Mouse (Mus musculus) forebrain, embryonic 11.5 days (tissue): ENCODE measurements around the gene Cib2. TPM values are rescaled to one million over a fixed set of nuclear protein-coding genes. Genes with fewer than 3 reads are reported as not detected.
A peak's percentile ranks its signal among the peaks of the same experiment; 100 is the strongest.
"Not testable (repeated sequence)": the region's sequence is repeated elsewhere in the genome, so short reads cannot be mapped to it uniquely, and the experiment has no call there.

Source experiments
- ATAC-seq: fragments of 200-750 bp; cut with Nextera tagmentation; replicated peaks from 2 replicates; pipeline ENCODE4 v1.8.0; 2017; ENCODE audit warnings: moderate TSS enrichment; ENCODE audit not compliant: low FRiP score
- DNase-seq: peaks from one replicate; pipeline ENCODE4 v3.0.0-alpha.2; 2017; ENCODE audit warnings: low spot score
- H3K27ac ChIP-seq: fragments of 300-500 bp; sonication (generic); 2 replicates; pipeline ENCODE4 v1.5.1; 2014; ENCODE audit warnings: low read depth, low read length
- H3K27me3 ChIP-seq: fragments of 300-500 bp; sonication (generic); 2 replicates; pipeline ENCODE4 v1.6.1; 2014; ENCODE audit warnings: mild to moderate bottlenecking, low read length, mixed read lengths; ENCODE audit not compliant: control insufficient read depth, insufficient read depth
- H3K36me3 ChIP-seq: fragments of 300-500 bp; sonication (generic); 2 replicates; pipeline ENCODE4 v1.6.1; 2014; ENCODE audit warnings: mild to moderate bottlenecking, low read length, moderate library complexity, mixed read lengths; ENCODE audit not compliant: control insufficient read depth, insufficient read depth
- H3K4me1 ChIP-seq: fragments of 300-500 bp; sonication (generic); replicated peaks from 2 replicates; pipeline ENCODE4 v1.6.1; 2014; ENCODE audit warnings: low read length, mixed read lengths; ENCODE audit not compliant: control insufficient read depth, insufficient read depth
- H3K4me2 ChIP-seq: fragments of 300-500 bp; sonication (generic); 2 replicates; pipeline ENCODE4 v1.6.1; 2014; ENCODE audit warnings: low read depth, mild to moderate bottlenecking, low read length, moderate library complexity, mixed read lengths; ENCODE audit not compliant: severe bottlenecking
- H3K4me3 ChIP-seq: fragments of 300-500 bp; sonication (generic); 2 replicates; pipeline ENCODE4 v1.5.1; 2014; ENCODE audit warnings: low read depth, low read length
- H3K9ac ChIP-seq: fragments of 300-500 bp; sonication (generic); 2 replicates; pipeline ENCODE4 v1.6.1; 2014; ENCODE audit warnings: low read length
- H3K9me3 ChIP-seq: fragments of 300-500 bp; sonication (generic); 2 replicates; pipeline ENCODE4 v1.6.1; 2016; ENCODE audit warnings: low read length, mixed read lengths; ENCODE audit not compliant: control insufficient read depth
- WGBS: fragments of 180-500 bp; shearing (Covaris S2); extraction: QIAGEN DNeasy Blood & Tissue Kit; methylation state at CpG from one replicate; pipeline ENCODE4 v1.1.7; 2014; 5-methylcytosine and 5-hydroxymethylcytosine counted together
- polyA plus RNA-seq: library from polyadenylated mRNA; unstranded; fragments of >200 nt; fragmentation: Nextera tagmentation; extraction: Ambion mirVana; gene quantifications from 2 replicates; pipeline ENCODE4 v1.2.1, GENCODE M21; 2014

Cib2 gene
- polyA plus RNA-seq, result 15.8 and 15.9 TPM in 2 replicates

DNA sequence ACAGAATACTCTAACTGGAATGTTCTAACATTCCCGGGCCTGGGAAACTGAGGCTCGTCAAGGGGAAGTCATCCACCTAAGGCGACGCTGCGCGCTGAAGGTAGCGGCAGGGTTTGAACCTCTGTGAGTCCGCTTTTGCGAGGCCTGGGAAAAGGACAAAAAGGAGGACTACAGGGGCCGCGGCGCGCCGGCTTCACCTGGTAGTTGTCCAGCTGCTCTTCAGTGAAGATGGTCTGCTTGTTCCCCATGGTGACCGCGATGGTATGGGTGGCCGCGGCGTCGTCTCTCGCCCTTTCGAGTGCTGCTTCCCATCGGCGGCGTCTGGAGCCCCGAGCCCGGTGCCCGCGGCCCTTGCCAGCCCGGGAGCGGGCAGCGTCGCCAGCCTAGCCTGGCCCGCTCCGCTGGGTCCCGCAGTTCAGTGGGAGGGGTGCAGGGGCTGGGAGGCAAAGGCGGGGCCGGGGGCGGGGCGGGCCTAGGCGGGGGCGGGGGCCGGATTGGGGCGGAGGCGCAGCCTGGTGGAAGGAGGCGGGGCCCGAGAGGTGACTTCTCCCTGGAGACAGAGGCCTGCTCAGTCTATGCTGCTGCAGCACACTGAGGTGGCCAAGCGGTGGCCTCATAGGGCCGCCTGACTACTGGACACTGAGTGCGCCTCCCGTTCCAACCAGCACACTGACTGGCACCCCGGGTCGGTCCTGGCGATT lies at the start of gene Cib2:
Gene Cib2 (minus strand): TSS at position 448 of the 701 bp plus-strand sequence.
- peak; percentile 97 for ATAC-seq
- H3K27me3 ChIP-seq, result no peaks in the 10 kb centered on the region
- 2% methylated on average over 50 of the region's 54 CpGs for WGBS
- no peaks in the 10 kb centered on the region for H3K9me3 ChIP-seq
- peak within 1 kb of the TSS; percentile 63 for H3K9ac ChIP-seq
- H3K4me1 ChIP-seq, result 0 out of 2 replicates have a peak, but pooled peaks cover 3% of the 10 kb centered on the region
- peak within 1 kb of the TSS; percentile 45 for H3K4me3 ChIP-seq
- DNase-seq, result peak; percentile 93
- peak within 1 kb of the TSS; percentile 85 for H3K4me2 ChIP-seq
- H3K36me3 ChIP-seq, result no peaks in the 10 kb centered on the region
- H3K27ac ChIP-seq, result no peak within 1 kb of the TSS

DNA sequence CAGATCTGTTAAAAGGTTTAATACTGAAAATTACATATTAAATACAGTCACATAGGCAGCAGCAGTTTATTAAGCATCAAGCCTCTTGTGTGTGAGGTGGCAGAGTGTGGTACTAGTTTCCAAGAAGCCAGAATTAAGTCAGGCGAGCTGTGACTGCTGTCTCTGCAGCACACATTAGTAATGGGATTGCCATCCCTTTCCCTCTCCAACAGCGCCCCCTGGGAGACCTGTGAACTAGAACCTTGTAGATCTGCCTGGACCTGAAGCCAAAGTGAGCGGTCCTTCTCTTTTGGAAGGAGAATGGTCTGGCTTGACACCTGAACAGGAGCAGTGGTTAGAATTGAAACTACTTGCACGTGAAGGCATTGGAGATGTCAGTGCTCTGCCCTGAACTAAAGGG lies 44.9 kb upstream of the Cib2 start:
- H3K36me3 ChIP-seq, result no peaks in the 10 kb centered on the region; the same call in 1 of the 2 replicates
- no peak overlapping the region for H3K4me2 ChIP-seq
- H3K9me3 ChIP-seq, result no peaks in the 10 kb centered on the region
- no peaks in the 10 kb centered on the region for H3K27me3 ChIP-seq
- ATAC-seq (no peak), DNase-seq (peak; percentile 69)
- no peak overlapping the region for H3K9ac ChIP-seq
- no peaks in the 10 kb centered on the region for H3K4me1 ChIP-seq
- H3K27ac ChIP-seq, result no peak overlapping the region
- WGBS, result 60% methylated on average over 4 of the region's 4 CpGs
- H3K4me3 ChIP-seq, result no peak overlapping the region

DNA sequence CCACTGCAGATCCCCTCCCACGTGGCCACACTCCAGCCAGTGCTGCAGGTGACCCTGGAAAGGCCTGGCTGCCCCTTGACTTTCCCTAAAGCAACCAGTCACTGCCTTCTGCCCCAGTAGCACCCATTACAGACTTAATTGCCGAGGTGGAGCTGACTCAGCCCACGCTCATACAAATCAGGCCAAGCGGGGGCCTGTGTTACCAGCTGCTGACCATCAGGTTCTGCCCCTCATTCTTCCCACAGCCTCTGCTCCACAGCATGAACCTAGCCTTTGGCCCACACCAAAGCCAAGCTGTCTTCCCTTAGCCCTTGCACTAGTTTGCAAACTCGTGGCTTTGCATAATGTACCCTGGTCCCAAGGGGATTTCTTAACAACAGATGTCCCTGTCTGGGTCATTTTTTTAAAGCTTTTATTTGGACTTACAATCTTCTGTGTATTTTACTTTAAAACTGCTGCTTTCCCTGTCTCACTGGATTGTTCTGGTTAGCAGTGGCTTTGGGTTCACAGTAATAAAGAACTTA lies 44.2 kb upstream of the Cib2 start:
- no peak overlapping the region for H3K27ac ChIP-seq
- no peak overlapping the region for H3K4me2 ChIP-seq
- no peaks in the 10 kb centered on the region for H3K27me3 ChIP-seq
- no peak for DNase-seq
- H3K4me3 ChIP-seq, result no peak overlapping the region
- no peak overlapping the region for H3K9ac ChIP-seq
- H3K36me3 ChIP-seq, result no peaks in the 10 kb centered on the region; the same call in 1 of the 2 replicates
- H3K9me3 ChIP-seq, result no peaks in the 10 kb centered on the region
- no peaks in the 10 kb centered on the region for H3K4me1 ChIP-seq
- whole genome bisulfite sequencing, result 88% methylated on average over 5 of the region's 5 CpGs
- ATAC-seq, result no peak

DNA sequence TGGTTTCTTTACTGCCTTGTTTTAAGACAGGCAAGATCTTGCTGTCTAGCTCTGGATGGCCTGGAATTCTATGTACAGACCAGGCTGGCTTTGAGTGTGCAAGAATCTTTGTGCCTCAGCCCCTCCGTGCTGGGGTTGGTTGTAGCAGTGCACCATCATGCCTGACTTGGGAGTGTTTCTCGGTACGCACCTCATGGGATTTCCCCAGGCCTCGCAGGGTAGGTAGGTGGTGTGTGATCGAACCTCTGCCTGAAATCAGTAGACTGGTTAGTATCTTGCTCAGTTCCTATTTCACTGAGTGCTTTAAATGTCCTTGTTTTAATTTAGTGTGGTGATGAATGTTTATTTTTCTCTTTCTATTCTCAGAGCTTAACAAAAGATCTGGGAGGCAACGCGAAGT lies 42.9 kb upstream of the Cib2 start:
- Histone ChIP-seq H3K9ac (no peak overlapping the region), H3K36me3 (no peaks in the 10 kb centered on the region; the same call in 1 of the 2 replicates), H3K9me3 (no peaks in the 10 kb centered on the region), H3K4me2 (no peak overlapping the region), H3K27ac (no peak overlapping the region), H3K27me3 (no peaks in the 10 kb centered on the region), H3K4me1 (no peaks in the 10 kb centered on the region), H3K4me3 (no peak overlapping the region)
- ATAC-seq (no peak), DNase-seq (no peak)
- WGBS, result 63% methylated on average over 7 of the region's 7 CpGs

DNA sequence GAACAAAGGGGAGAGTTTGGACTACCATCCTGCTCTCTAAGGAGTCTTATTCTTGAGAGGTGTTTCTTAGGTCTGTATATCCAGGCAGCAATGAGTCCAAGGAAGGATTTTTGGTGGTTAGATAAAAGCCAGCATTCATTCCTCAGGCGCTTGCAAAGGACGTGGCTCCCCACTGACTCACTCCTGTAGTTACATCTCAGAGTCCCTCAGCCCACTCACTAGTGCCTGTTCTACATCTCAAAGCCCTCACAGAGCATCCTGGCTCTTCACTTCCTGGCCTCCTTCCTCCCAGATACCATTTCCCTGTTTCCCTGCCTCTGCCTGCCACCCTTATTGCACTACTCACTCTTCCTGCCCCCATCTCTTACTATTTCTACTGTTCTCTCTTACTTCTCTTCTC lies 42.4 kb upstream of the Cib2 start:
- no peak overlapping the region for H3K9ac ChIP-seq
- H3K27ac ChIP-seq, result no peak overlapping the region
- no peak overlapping the region for H3K4me2 ChIP-seq
- ATAC-seq, result no peak
- no peaks in the 10 kb centered on the region for H3K4me1 ChIP-seq
- H3K36me3 ChIP-seq, result no peaks in the 10 kb centered on the region; the same call in 1 of the 2 replicates
- DNase-seq, result no peak
- H3K9me3 ChIP-seq, result no peaks in the 10 kb centered on the region
- WGBS, result 88% methylated on average over 2 of the region's 2 CpGs
- H3K4me3 ChIP-seq, result no peak overlapping the region
- H3K27me3 ChIP-seq, result no peaks in the 10 kb centered on the region

DNA sequence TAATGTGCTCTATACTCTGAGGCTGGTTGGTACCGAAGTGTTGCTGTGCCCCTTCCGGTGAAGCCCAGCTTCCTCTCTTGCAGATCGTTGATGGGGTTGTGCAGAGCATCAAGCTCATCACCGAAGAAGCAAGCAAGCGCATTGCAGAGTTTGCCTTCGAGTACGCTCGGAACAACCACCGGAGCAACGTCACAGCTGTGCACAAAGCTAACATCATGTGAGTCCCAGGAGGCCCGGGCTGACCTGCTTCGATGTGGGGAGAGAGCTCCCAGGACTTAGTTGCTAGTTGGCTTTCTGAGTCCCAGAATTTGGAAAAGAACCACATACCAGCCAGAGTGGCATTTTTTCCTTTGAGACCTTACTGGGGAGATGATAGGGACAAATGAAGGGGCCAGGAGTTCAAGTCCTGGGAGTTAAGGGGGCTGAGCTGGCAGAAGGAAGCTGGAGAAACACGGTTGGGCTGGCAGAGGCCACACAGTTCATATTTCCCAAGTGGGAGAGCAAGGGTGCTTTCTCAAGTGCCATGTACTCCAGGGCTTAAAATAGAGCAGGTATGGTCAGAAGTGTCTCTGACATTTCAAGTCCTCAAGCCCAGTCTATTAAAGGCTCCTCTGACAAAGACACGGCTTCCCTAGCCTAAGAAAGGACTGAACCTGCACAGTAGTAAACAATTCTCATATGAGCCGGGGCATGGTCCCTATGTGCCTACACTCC lies 36.9 kb upstream of the Cib2 start:
- no peak overlapping the region for H3K27ac ChIP-seq
- H3K4me3 ChIP-seq, result no peak overlapping the region
- no peaks in the 10 kb centered on the region for H3K27me3 ChIP-seq
- no peaks in the 10 kb centered on the region for H3K4me1 ChIP-seq
- H3K4me2 ChIP-seq, result no peak overlapping the region
- WGBS, result 95% methylated on average over 15 of the region's 15 CpGs
- DNase-seq (no peak), ATAC-seq (no peak)
- no peaks in the 10 kb centered on the region; the same call in 1 of the 2 replicates for H3K36me3 ChIP-seq
- H3K9me3 ChIP-seq, result no peaks in the 10 kb centered on the region
- H3K9ac ChIP-seq, result no peak overlapping the region

DNA sequence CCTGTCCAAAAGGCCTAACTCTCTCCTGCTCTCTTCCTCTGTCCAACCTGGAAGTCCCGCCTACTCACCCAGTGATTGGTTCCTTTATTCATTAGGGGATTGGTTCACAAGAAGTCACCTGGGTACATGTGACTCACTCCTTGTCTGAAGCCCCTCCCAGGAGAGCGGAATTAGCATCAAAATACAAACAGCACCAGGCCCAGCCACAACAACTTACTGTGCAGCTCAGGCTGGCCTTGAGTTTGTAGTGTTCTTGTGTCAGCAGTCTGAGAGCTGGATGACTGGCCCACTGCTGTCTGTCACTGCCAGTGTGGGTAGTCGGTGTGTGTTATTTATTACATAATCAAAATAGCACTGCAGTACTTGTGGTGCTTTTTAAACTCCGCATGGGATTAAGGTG lies 33.6 kb upstream of the Cib2 start:
- H3K36me3 ChIP-seq, H3K27me3 ChIP-seq, H3K4me2 ChIP-seq, H3K9me3 ChIP-seq, H3K9ac ChIP-seq, DNase-seq, H3K27ac ChIP-seq, H3K4me3 ChIP-seq, H3K4me1 ChIP-seq, ATAC-seq: not testable (repeated sequence)
- WGBS, result 80% methylated on average over 4 of the region's 4 CpGs

DNA sequence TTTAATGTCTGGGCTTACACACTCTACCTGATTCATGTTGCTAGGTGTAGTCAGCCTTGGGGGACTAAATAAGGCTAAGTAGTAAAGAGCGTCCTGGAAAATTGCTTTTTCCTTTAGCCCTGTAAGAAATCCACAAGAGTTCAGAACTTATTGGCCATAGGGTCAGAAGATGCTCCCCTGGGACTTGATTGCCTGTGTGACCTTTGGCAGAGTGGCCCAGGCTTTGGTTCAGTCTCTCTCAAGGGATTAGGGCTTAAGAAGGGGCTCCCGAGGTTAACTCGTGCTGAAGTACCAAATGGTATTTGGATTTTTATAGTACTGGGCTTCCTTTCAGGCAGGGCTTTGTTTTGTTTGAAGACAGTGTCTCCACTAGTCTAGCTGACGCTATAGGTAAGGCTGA lies 27.8 kb upstream of the Cib2 start:
- Histone ChIP-seq H3K9me3 (no peaks in the 10 kb centered on the region), H3K4me3 (no peak overlapping the region), H3K4me1 (peaks cover 8% of the 10 kb centered on the region), H3K9ac (no peak overlapping the region), H3K36me3 (no peaks in the 10 kb centered on the region; the same call in 1 of the 2 replicates), H3K27me3 (no peaks in the 10 kb centered on the region), H3K27ac (no peak overlapping the region), H3K4me2 (no peak overlapping the region)
- no peak for ATAC-seq
- 55% methylated on average over 4 of the region's 4 CpGs for WGBS
- no peak for DNase-seq
